Mouse (Mus musculus) hindbrain, embryonic 10.5 days (tissue): ENCODE results near the gene Wasl. TPM values are rescaled to one million over a fixed set of nuclear protein-coding genes. Genes with fewer than 3 reads are reported as not detected.
A peak's percentile ranks its signal among the peaks of the same experiment; 100 is the strongest.

Experiments
- DNase-seq: peaks from one replicate; pipeline ENCODE4 v3.0.0-alpha.2; 2017; ENCODE audit warnings: low spot score
- H3K27ac ChIP-seq: fragments of 300-500 bp; sonication (generic); 2 replicates; pipeline ENCODE4 v1.5.1; 2016; ENCODE audit warnings: mild to moderate bottlenecking, moderate library complexity
- H3K27me3 ChIP-seq: fragments of 300-500 bp; sonication (generic); 2 replicates; pipeline ENCODE4 v1.6.1; 2016; ENCODE audit warnings: mild to moderate bottlenecking; ENCODE audit not compliant: poor library complexity, insufficient read depth, severe bottlenecking
- H3K36me3 ChIP-seq: fragments of 300-500 bp; sonication (generic); 2 replicates; pipeline ENCODE4 v1.6.1; 2016; ENCODE audit warnings: mild to moderate bottlenecking, moderate library complexity
- H3K4me1 ChIP-seq: fragments of 300-500 bp; sonication (generic); replicated peaks from 2 replicates; pipeline ENCODE4 v1.6.1; 2016; ENCODE audit warnings: mild to moderate bottlenecking
- H3K4me3 ChIP-seq: fragments of 300-500 bp; sonication (generic); 2 replicates; pipeline ENCODE4 v1.5.1; 2016; ENCODE audit warnings: mild to moderate bottlenecking, moderate library complexity
- H3K9me3 ChIP-seq: fragments of 300-500 bp; sonication (generic); 2 replicates; pipeline ENCODE4 v1.6.1; 2016; ENCODE audit warnings: mild to moderate bottlenecking, moderate library complexity
- WGBS: fragments of 180-500 bp; shearing (Covaris S2); methylation state at CpG from one replicate; pipeline ENCODE4 v1.1.7; 2016; 5-methylcytosine and 5-hydroxymethylcytosine counted together
- polyA plus RNA-seq: library from polyadenylated mRNA; unstranded; fragments of >200 nt; fragmentation: Nextera tagmentation; extraction: Ambion mirVana; gene quantifications from 2 replicates; pipeline ENCODE4 v1.2.1, GENCODE M21; 2016

Wasl gene
- polyA plus RNA-seq, 1 experiment from 2014 or later, result 63.6 TPM

GRCm38 (mm10) chr6:24591525-24592218 is 73.1 kb downstream of the Wasl start:
- Histone ChIP-seq H3K9me3 (no peaks in the 10 kb centered on the region), H3K27ac (no peak overlapping the region), H3K4me1 (peaks cover 3% of the 10 kb centered on the region; the same call in 1 of the 2 replicates), H3K36me3 (no peaks in the 10 kb centered on the region), H3K4me3 (no peak overlapping the region), H3K27me3 (no peaks in the 10 kb centered on the region)
- peak; percentile 20 for DNase-seq
- WGBS, result 44% methylated on average over 10 of the region's 10 CpGs

- no peaks in the 10 kb centered on the region for H3K27me3 ChIP-seq
- no peak overlapping the region for H3K27ac ChIP-seq
- no peak overlapping the region for H3K4me3 ChIP-seq
- H3K4me1 ChIP-seq, result peaks cover 11% of the 10 kb centered on the region; the same call in 1 of the 2 replicates
- H3K9me3 ChIP-seq, result no peaks in the 10 kb centered on the region
- 81% methylated on average over 5 of the region's 5 CpGs for WGBS
- H3K36me3 ChIP-seq, result no peaks in the 10 kb centered on the region
- DNase-seq, result no peak
Observed at GRCm38 (mm10) chr6:24590282-24590681, 74.5 kb downstream of the Wasl start.

- WGBS, result 35% methylated on average over 3 of the region's 3 CpGs
- Histone ChIP-seq H3K4me3 (no peak overlapping the region), H3K27me3 (no peaks in the 10 kb centered on the region), H3K27ac (no peak overlapping the region), H3K9me3 (no peaks in the 10 kb centered on the region), H3K4me1 (peaks cover 12% of the 10 kb centered on the region; the same call in 1 of the 2 replicates), H3K36me3 (no peaks in the 10 kb centered on the region)
- no peak for DNase-seq
Observed at GRCm38 (mm10) chr6:24586885-24587284, 77.9 kb downstream of the Wasl start.

DNA sequence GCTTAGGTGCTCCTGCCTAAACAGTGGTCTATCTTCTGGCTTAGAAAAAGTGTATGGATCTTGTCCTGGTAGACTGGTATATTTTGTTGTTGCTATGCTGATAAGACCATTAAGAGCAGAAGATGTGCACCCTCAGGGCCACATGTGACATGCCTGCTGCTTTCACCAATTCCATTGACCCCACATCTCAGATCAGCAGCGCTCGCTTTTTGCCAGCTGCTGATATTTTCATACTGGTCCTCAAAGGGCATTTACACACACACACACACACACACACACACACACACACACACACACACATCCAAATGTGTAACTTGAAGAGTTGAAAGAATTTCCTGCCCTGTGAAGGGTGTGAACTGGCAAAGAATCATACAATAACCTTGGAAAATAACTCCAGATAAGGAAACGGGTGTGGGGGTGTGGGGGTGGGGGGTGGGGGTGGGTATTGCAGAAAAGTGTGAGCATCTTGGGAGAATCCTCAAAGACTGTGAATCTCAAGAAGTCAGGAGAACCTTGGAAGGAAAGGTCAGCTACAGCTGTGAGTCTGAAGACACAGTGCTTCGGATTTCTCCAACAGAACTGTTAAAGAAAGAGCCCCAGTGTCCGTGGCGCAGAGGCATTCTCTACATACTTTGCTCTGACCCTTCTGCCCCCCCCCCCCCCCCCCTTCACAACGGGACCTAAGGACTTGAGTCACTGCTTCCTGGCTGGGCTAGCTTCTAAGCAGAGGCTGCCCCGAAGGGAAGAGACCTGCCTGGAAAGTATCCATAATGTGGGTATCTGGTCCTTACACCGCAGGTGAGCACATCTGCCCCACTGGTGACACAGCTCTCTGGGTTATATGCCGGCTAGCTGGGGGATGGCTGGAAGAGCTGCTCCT is 79.1 kb downstream of the Wasl start:
- H3K27ac ChIP-seq, result peak overlapping the region; percentile 66
- no peaks in the 10 kb centered on the region for H3K27me3 ChIP-seq
- peak; percentile 47 for DNase-seq
- 55% methylated on average over 10 of the region's 10 CpGs for WGBS
- no peaks in the 10 kb centered on the region for H3K36me3 ChIP-seq
- no peak overlapping the region for H3K4me3 ChIP-seq
- peaks cover 12% of the 10 kb centered on the region; the same call in 1 of the 2 replicates for H3K4me1 ChIP-seq
- no peaks in the 10 kb centered on the region for H3K9me3 ChIP-seq

GRCm38 (mm10) chr6:24583456-24583855 is 81.4 kb downstream of the Wasl start:
- H3K27ac ChIP-seq, result no peak overlapping the region
- DNase-seq, result no peak
- no peaks in the 10 kb centered on the region for H3K27me3 ChIP-seq
- no peak overlapping the region for H3K4me3 ChIP-seq
- H3K4me1 ChIP-seq, result peaks cover 12% of the 10 kb centered on the region; the same call in 1 of the 2 replicates
- no peaks in the 10 kb centered on the region for H3K36me3 ChIP-seq
- WGBS, result 78% methylated on average over 3 of the region's 3 CpGs
- no peaks in the 10 kb centered on the region for H3K9me3 ChIP-seq

DNA sequence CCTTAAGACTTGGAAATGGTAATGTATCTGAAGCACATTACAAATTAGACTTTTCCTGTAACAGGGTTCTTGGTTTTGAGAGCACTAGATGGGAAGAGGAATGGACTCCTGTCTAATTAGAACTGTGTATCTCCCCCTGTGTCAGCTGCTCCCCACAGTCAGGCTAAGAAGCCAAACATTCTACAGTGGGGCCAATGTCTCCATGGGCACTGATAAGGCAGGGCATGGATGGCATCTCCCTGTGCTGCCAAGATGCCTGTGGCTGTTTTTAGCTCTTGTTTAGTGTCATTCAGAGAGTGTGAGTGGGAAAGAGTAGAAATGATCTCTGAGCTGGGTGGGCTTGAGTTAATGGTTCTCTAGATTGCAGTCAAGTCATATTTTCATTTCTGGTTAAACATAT is 91.5 kb downstream of the Wasl start:
- DNase-seq, result no peak
- H3K4me1 ChIP-seq, result no peaks in the 10 kb centered on the region
- H3K36me3 ChIP-seq, result no peaks in the 10 kb centered on the region
- H3K4me3 ChIP-seq, result no peak overlapping the region
- H3K9me3 ChIP-seq, result no peaks in the 10 kb centered on the region
- H3K27me3 ChIP-seq, result no peaks in the 10 kb centered on the region
- H3K27ac ChIP-seq, result no peak overlapping the region

GRCm38 (mm10) chr6:24572431-24572830 is 92.4 kb downstream of the Wasl start:
- no peaks in the 10 kb centered on the region for H3K9me3 ChIP-seq
- WGBS, result 88% methylated on average over 14 of the region's 14 CpGs

DNA sequence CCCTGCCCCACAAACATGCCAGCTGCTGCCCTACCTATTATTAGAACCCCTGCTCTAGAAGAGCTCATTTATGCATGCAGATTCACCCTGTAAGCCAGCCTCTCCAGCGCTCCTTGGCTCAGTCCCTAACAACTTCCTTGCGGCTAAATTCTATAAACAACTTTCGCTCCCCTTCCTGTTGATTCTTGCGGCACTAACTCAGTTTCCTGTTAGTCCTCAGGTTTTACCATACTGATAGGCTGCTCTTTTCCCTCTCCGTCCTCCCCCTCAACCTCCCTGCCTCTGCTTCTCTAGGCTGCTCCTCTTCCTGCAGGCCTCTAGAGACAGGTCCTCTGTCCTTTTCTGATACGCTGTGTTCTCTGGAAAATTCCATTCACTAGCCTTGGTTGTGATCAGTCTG is 93.7 kb downstream of the Wasl start:
- 84% methylated on average over 6 of the region's 6 CpGs for WGBS
- Histone ChIP-seq H3K9me3 (no peaks in the 10 kb centered on the region), H3K27me3 (no peaks in the 10 kb centered on the region)

More at GRCm38 (mm10) chr6:24572431-24572830, 92.4 kb downstream of the Wasl start:
- H3K27ac ChIP-seq, result no peak overlapping the region
- H3K36me3 ChIP-seq, result no peaks in the 10 kb centered on the region
- no peak overlapping the region for H3K4me3 ChIP-seq
- H3K27me3 ChIP-seq, result no peaks in the 10 kb centered on the region
- no peak for DNase-seq
- H3K4me1 ChIP-seq, result no peaks in the 10 kb centered on the region

DNA sequence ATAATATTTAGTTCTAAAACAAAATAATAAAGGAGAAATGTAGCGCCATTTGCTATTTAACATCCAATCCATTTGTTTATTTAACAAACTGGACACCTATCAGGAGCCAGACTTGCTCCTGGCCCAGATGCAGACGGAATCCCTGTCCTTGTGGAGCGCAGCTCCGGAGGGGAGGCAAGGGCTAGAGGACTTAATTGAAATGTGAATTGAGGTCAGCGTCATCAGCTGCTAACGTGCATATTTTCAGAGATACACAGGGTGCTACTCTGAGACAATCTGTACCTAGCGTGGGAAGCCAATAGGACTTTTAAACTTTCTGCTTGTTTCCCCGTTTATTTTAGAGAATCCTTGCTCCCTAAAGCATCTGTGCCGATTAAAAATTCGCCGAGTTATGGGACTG is 94.5 kb downstream of the Wasl start:
- Histone ChIP-seq H3K4me1 (no peaks in the 10 kb centered on the region), H3K4me3 (no peak overlapping the region), H3K27me3 (no peaks in the 10 kb centered on the region), H3K27ac (no peak overlapping the region), H3K36me3 (no peaks in the 10 kb centered on the region), H3K9me3 (no peaks in the 10 kb centered on the region)
- 82% methylated on average over 11 of the region's 11 CpGs for WGBS
- no peak for DNase-seq

More for the DNA sequence above, 93.7 kb downstream of the Wasl start:
- no peak overlapping the region for H3K27ac ChIP-seq
- no peak overlapping the region for H3K4me3 ChIP-seq
- H3K4me1 ChIP-seq, result no peaks in the 10 kb centered on the region
- H3K36me3 ChIP-seq, result no peaks in the 10 kb centered on the region
- DNase-seq, result no peak

DNA sequence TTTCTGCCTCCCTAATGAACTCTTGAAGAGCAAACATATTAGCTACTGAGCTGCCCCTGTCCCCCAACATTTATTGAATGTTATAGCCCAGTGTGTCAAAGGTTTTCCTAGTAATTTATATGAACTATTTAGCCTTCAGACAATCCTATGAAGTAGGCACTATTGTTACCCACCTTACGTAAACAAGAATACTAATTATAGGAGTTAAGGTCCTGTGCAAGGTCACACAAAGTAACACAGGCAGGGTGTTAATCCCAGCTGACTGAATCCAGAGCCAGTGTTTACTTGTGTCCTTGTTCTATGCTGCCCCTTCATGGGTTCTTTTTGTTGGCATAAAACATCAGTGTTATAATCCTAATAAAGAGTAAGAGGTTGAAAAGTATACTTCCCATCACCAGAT is 95.1 kb downstream of the Wasl start:
- WGBS, result 90% methylated on average over 1 of the region's 1 CpGs
- Histone ChIP-seq H3K4me1 (no peaks in the 10 kb centered on the region), H3K27me3 (no peaks in the 10 kb centered on the region)

GRCm38 (mm10) chr6:24568963-24569362 is 95.8 kb downstream of the Wasl start:
- Histone ChIP-seq H3K4me3 (no peak overlapping the region), H3K27me3 (no peaks in the 10 kb centered on the region), H3K36me3 (no peaks in the 10 kb centered on the region), H3K9me3 (no peaks in the 10 kb centered on the region), H3K4me1 (no peaks in the 10 kb centered on the region), H3K27ac (no peak overlapping the region)
- 84% methylated on average over 5 of the region's 5 CpGs for WGBS
- no peak for DNase-seq

More for the DNA sequence above, 95.1 kb downstream of the Wasl start:
- Histone ChIP-seq H3K36me3 (no peaks in the 10 kb centered on the region), H3K27ac (no peak overlapping the region), H3K4me3 (no peak overlapping the region), H3K9me3 (no peaks in the 10 kb centered on the region)
- DNase-seq, result no peak

DNA sequence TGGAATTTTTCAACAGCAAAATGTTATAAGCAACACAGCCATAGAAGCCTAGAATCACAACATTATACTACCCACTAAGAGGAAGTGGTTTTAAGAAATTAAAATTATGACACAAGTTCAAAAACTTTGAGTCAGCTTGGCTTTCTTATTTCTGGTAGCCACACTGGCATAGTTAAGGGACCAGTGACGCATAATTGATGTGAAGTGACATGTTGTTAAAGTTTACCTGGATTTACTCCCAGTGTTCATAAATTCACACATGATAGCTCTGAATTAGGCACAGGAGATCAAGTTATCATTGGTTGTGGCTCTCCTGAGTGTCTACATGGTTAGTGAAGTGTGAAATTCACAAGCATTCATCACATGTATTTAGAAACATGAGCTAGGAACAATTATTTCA is 99.9 kb downstream of the Wasl start:
- Histone ChIP-seq H3K4me1 (no peaks in the 10 kb centered on the region), H3K36me3 (no peaks in the 10 kb centered on the region), H3K27me3 (no peaks in the 10 kb centered on the region), H3K27ac (no peak overlapping the region), H3K9me3 (no peaks in the 10 kb centered on the region), H3K4me3 (no peak overlapping the region)
- DNase-seq, result no peak
- WGBS, result 93% methylated on average over 1 of the region's 1 CpGs

DNA sequence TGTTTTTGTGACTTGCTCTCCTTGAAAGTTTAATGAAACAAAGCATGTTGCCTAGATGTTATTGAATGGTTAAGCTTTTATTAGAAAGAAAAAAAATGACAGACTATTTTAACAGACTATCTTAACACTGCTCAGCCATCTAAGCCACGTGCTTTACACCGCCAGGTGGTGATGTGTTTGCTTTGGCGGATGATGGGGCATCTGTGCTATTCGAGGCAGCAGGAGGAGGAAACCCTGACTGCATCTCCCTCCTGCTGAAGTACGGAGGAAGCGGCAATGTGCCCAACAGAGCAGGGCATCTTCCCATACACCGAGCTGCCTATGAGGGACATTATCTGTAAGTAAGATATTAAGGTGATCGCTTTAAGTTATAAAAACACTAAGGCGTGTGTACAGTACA is 100.7 kb downstream of the Wasl start:
- H3K27me3 ChIP-seq, result no peaks in the 10 kb centered on the region
- H3K9me3 ChIP-seq, result no peaks in the 10 kb centered on the region
- 79% methylated on average over 9 of the region's 9 CpGs for WGBS
- no peak overlapping the region for H3K27ac ChIP-seq
- H3K4me3 ChIP-seq, result no peak overlapping the region
- no peaks in the 10 kb centered on the region for H3K36me3 ChIP-seq
- no peak for DNase-seq
- H3K4me1 ChIP-seq, result no peaks in the 10 kb centered on the region
